ENCODE assay signal across 16 mouse cellular contexts in the genomic region with DNA sequence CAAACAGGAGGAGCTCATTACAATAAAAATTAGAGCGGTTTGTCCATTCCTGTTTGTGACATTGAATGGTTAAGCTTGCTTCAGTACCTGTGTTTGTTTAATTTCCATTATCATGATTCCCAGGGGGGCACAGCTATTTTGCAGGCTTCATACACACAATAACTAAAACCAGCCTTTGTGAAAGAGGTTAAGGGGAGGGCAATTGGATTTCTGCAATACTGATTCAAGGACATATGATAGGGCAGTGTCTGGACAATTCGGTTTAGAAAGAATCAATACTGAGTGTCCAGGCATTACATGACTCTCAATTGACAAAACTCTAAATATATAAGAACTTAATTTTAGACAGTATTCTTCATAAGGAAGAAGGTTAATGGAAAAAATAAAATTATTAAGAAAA.
"Had no signal": no experiment of that assay in that cellular context is flagged by ENCODE, and none has a peak within 500 bp of the region (broad histone marks: within the 10 kb centered on the region; RNA-seq: fewer than 3 reads in every experiment).

No protein-coding gene starts in this region.

- H3K4me3 ChIP-seq: layer of hippocampus, adult 2 months; limb, embryonic 12.5 days; liver, embryonic 15.5 days; midbrain, embryonic 10.5 days; neural tube, embryonic 13.5 days had no signal

- ATAC-seq: lung, postnatal 0 days had no signal

- DNase-seq: kidney, adult 18-20 months; kidney, postnatal 10 days; kidney, postnatal 4 days; liver; lung, adult 2 months; lung, postnatal 36 days; right cerebral cortex, adult 18-20 months; right cerebral cortex, postnatal 25 days; thymus, postnatal 4 days had no signal

- H3K9me3 ChIP-seq: limb, embryonic 12.5 days; liver, embryonic 15.5 days; midbrain, embryonic 10.5 days; neural tube, embryonic 13.5 days had no signal

- H3K27ac ChIP-seq: layer of hippocampus, adult 2 months; limb, embryonic 12.5 days; liver, embryonic 15.5 days; midbrain, embryonic 10.5 days; neural tube, embryonic 13.5 days; stomach, postnatal 0 days had no signal

- H3K27me3 ChIP-seq: limb, embryonic 12.5 days; liver, embryonic 15.5 days; neural tube, embryonic 13.5 days had no signal

- H3K36me3 ChIP-seq: limb, embryonic 12.5 days; liver, embryonic 15.5 days; midbrain, embryonic 10.5 days; neural tube, embryonic 13.5 days had no signal

- H3K4me2 ChIP-seq: limb, embryonic 12.5 days; liver, embryonic 15.5 days; neural tube, embryonic 13.5 days had no signal

- H3K4me1 ChIP-seq: limb, embryonic 12.5 days; liver, embryonic 15.5 days had no signal

- H3K9ac ChIP-seq: limb, embryonic 12.5 days; liver, embryonic 15.5 days; neural tube, embryonic 13.5 days had no signal
